Mouse (Mus musculus) spleen, postnatal 36 days (tissue): Measurements from ENCODE around the gene Stab1.

Experiments
- DNase-seq, 2 experiments: peaks; one replicate each; pipeline ENCODE4 v3.0.0; 2022; ENCODE audit warnings: low spot score in 2 of 2, mixed read lengths in 1 of 2

The Stab1 gene

DNA sequence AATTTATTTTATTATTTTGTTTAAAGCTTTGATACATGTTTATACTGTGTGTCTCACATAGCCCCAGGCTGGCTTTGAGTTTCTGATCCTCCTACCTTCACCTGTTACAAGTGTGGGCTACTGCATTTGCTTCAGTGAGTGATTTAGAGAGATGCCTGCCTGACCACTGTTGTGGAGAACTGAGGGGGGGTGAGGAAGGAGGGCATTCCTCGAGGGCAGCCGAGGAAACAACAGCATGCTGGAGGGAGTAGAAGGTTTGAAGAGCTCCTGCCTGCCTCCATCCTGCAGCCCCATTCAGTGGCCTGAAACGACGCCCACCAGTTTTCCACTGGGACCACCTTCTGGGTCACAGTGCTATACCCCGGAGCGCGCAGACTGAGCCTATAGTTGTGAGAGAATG, 3.0 kb downstream of the Stab1 start:
- no peak for DNase-seq

DNA sequence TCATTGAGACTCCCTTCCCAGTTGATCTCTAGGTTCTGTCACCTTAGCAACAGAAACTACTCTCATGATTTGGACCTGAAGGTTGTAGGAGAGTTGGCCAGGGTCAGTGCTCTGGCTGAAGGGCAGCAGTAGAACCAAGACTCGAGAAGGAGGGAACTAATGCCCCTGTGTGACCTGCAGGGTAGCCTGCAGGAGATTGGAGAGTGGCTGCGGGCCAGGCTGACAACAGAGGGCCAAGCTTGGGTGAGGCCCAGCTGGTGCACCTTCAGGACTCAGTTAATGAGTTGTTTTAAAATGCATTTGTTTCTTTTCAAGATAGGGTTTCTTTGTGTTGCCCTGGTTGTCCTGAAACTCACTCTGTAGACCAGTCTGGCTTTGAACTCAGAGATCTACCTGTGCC, 3.4 kb downstream of the Stab1 start:
- DNase-seq, result no peak

GRCm38 (mm10) chr14:31164067-31164466, 4.4 kb downstream of the Stab1 start:
- DNase-seq, result no peak

DNA sequence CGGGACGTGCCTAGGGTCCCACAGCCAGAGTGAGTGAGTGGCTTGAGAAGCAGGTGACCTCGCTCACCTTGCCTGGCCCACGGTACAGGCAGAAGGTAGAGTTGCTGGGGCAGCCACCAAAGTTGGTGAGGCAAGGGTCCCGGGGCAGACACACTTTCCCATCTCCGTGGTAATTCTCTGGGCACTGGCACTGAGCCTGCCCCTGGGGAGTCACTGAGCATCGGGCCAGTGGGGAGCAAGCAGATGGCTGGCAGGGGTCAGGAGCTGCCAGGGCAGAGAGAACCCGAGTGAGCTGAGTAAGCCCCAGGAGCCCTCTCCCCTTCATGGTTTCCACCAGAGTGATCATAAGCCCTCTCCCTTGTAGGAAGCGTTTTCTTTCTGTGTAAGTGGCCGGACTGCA, 6.8 kb downstream of the Stab1 start:
- no peak for DNase-seq

DNA sequence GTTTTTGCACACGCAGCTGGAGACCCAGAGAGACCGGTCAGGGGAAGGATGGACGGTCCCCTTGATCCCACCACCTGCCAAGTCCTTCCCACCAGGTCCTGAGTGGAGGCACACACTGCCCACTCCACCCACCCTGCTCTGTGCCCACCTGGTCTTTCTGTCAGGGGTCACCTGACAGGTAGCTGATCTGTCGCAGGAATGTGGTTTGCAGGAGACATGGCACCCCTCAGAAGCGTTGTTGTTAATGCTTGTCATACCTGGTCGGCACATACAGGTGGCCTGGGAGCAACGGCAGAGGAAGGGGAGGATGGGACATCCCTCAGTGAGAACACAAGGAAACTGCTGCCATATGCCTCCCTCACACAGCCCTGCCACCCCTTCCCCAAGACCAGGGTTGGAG, 7.2 kb downstream of the Stab1 start:
- no peak for DNase-seq

DNA sequence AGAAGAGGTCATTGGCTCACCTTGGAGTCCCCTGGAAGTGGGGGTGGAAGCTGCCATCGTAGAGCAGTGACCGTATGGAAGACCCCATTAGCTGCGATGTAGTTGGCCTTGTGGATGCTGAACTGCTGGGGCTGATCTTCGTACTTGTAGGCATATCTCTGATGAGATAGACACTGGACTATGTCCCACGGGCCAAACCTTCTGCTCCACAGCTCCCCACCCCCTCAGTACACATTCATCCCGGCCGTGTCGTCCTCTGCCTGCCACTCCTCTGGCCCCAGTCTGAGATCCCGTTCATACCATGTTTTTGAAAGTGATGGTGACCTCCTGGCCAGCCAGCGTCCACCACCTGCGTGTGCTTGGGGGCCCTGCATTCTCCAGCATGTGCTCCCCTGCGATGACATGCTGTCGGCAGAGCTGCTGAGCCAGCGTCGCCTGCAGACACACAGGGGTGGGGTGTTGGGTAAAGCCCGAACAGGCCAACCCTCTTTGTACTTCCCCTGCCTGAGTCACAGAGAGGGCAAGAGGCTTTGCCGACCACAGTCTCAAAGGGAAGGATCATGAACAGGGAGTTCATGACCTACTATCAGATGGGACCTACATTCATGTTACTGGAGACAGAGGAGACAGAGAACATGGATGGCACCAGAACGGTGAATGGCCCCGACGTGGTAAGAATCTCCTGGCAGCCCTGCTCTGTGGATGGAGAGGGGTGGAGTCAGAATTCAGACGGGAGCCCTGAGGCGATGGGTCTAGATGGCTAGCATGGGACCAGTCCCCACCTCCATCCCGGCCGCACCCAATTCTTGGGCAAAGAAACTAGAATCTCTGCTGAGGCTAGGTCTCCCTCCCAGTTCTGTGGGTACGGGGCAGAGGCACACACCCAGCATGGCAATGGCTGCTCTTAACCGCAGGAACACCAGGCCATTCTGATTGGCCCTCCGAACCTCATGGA, 8.0 kb downstream of the Stab1 start:
- DNase-seq, result no peak

GRCm38 (mm10) chr14:31145694-31146093, 22.7 kb downstream of the Stab1 start:
- no peak for DNase-seq

- no peak for DNase-seq
Measured at GRCm38 (mm10) chr14:31141011-31141410, 27.4 kb downstream of the Stab1 start.

GRCm38 (mm10) chr14:31140141-31140540, 28.3 kb downstream of the Stab1 start:
- no peak for DNase-seq

DNA sequence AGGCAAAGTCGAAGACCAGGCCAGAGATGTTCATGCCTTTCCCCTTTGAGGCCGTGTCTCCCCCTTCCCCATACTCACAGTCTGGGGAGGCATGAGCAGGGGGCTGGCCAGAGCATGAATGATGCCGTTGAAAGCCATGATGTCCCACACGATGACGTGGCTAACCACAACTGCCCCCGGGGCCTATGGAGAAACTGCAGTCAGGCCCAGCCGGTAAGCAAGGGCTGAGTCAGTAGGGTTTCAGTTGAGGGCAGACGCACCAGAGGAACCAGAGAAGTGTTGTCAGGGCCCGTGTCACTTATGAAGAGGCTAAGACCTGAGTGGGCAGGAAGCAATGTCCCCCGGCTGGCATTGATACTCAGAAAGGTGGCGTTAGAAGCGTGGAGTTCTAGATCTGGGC, 28.8 kb downstream of the Stab1 start:
- no peak for DNase-seq

DNA sequence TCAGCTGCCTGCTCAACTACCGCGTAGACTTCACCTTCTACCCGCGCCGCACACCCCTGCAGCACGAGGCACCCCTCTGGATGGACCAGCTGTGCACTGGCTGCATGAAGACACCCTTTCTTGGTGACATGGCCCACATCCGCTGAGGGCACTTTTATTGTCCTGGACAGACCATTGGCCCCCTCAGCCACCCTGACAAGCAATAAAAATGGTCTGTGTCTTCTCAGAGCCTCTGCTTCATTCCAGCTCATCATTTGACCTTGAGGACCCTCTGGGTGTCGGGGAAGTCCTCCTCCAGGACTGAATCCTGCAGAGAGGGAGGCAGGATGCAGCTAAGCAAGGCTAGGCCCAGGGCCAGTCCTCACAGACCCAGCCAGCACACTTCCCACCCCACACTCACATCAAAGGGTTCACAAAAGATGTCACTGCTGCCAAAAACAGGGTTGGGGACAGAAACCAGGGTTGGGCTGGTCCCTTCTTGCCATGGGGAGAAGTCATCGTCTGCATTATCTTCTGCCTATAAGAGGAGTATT, 29.5 kb downstream of the Stab1 start:
- DNase-seq, result no peak

DNA sequence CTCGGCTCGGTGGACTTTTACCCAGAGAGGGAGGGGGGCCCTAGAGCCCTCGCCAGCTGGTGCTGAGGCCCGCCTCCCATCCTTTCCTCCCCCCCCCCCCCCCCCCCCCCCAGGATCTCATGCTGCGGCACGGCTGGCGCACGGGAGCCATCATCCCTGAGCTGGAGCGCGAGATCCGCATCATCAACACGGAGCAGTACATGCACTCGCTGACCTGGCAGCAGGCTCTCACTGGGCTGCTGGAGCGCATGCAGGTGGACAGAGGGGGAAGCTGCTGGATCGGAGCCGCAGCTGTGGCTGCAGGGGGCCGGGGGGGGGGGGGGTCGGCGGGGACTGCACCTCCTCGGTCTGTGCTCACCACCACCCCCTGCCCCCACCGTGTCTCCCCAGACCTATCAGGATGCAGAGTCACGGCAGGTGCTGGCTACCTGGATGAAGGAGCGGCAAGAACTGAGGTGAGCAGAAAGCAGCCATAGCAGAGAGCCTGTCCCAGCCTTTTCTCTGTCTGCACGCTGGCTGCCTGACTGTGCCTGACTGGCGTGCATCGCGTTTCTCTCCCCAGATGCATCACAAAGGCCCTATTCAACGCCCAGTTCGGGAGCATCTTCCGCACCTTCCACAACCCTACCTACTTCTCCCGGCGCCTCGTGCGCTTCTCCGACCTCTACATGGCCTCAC, 30.1 kb downstream of the Stab1 start:
- no peak for DNase-seq

- DNase-seq, result no peak
Measured at GRCm38 (mm10) chr14:31137791-31138190, 30.6 kb downstream of the Stab1 start.

GRCm38 (mm10) chr14:31137281-31137595, 31.2 kb downstream of the Stab1 start:
- no peak for DNase-seq

DNA sequence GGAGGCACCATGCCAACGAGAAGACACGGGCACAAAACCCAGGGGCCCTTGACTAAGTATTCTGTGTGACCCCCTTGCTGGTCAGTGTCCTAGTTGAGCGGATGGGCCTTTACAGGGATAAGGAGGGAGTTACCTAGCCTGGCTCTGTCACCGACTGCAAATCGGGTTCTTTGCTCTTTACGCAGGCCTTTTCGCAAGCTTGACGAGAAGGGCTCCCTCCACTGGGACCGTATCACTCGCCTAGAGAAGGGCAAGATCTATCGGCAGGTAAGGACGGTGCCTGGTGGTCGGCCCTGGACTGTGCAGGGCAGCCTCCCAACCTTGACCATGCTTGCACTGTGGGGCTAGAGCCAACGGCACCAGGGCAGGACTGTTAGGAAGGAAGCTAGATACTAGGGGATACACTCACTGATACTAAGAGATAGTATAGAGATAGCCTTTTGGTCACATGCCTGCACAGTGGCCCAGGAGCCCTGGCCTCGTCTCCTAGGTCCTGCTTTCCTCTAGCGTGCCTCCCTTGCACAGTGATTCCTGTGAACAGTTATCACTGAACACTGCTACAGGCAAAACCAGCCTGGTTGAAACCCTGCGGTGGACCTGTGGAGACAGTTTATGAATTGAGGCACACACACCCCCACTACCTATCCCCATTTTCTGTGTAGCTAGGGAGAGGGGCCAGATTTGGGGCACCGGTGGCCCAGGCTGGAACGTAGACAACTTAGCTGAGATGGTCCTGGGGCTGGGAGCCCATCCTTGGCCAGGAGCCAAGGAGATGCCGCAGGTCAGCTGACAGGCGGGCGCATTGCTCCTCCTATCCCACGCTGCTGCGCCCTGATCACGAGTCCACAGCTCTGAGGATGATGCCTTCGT, 31.8 kb downstream of the Stab1 start:
- no peak for DNase-seq

DNA sequence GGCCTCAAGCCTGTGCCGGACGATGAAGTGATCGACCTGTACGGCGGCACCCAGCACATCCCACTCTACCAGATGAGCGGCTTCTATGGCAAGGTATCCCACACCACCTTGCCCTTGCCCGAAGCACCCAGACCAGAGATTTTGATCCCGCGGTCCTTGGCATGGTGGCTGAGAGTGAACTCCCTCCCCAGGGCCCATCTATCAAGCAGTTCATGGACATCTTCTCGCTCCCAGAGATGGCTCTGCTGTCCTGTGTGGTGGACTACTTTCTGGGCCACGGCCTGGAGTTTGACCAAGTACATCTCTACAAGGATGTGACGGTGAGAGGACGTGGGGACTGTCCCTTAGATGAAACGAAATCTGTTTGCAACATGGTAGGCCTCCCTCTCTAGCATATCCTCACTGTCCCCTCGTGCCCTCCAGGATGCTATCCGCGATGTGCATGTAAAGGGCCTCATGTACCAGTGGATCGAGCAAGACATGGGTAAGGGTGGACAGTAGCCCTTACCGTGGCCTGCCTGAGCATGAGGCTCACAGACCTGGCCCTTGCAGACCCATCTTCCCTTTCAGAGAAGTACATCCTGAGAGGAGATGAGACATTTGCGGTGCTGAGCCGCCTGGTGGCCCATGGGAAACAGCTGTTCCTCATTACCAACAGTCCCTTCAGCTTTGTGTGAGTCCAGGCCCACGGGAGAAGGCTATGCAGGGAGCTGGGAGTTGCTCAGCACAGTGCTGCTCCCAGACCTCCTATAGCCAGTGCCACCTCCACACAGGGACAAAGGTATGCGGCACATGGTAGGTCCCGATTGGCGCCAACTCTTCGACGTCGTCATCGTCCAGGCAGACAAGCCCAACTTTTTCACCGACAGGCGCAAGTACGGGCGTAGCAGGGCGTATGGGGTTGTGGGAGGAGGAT, 32.7 kb downstream of the Stab1 start:
- no peak for DNase-seq

DNA sequence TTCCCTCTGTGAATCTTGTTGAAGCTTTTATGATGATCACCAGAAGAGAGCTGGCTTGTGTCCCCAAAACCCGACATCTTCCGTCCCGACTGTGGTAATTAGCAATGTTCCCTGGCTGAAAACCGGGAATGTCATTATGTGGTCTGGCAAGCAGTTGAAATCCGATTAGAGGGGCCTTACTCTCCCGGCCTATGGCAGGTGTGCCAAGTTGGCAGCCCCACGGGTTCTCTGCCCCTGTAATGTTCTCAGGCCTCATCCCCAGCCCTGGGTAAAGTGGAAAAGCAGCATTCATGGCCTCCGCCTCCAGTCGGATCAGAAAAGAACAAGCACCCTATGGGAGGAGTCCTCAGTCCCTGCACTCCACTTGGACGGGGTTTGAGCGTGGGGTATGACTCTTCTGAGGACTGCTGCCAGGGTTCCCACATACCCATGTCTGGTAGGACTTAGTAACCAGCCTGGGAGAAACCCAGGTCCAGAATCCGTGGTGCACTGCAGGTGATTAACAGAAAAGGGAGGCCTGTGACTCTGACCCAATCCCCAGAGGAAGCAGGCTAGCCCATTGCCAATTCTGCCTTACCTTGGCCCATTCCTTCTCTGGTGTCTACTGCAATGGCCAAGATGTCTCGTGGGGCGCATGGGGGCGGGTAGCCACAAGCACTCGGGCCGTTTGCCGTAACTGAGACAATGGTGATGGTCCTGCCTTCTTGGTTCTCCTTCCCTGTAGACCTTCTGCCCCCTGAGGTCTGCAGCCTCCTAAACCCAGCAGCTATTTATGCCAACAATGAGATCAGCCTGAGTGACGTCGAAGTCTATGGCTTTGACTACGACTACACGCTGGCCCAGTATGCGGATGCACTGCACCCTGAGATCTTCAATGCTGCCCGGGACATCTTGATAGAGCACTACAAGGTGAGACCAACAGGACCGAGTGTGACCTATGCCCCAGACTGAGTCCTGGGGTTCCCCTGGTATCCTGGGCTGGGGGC, 34.1 kb downstream of the Stab1 start:
- DNase-seq, result no peak

DNA sequence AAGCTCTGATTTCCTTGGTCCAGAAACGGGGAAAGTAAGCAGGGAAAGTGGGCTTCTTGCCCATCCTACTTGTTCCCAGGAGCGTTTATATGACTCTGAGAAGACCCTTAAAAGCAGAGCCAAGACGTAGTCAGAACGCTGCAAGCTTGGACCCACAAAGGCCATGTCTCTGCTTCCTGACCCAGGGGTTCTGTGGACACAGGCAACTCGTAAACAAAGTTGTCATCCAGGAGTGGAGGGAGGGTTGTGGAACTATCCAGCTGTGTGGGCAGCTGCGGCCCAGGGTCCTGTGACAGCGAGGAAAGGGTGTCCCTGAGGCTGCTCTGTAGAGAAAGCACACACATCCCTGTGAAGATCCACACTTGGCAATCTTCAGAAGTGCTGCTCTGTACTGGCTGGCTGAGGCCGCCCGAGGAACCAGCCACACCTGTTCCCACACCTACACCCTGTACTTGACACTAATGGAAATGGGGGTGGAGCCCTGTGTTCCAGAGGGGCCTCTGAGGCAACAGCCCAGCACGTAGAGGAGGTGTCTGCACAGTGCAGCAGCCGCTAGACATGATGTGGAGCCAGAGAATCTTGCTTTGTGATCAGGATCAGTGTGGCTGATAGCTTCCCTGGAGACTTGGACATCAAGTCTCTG, 35.3 kb downstream of the Stab1 start:
- DNase-seq, result no peak

- DNase-seq, result no peak
Measured at GRCm38 (mm10) chr14:31132491-31132975, 35.9 kb downstream of the Stab1 start.
